Mouse (Mus musculus) cerebellum, adult 2 months (tissue): ENCODE data around the gene Golt1a.

Source experiments
- CTCF ChIP-seq: fragments of 200-500 bp; IDR thresholded peaks from 2 replicates; pipeline ENCODE4 v1.5.1; 2011; ENCODE audit warnings: low read depth, mild to moderate bottlenecking, control low read depth, low read length, moderate library complexity, borderline replicate concordance; ENCODE audit not compliant: insufficient read depth
- POLR2A ChIP-seq: fragments of 200-500 bp; IDR thresholded peaks from 2 replicates; pipeline ENCODE4 v1.6.1; 2011; ENCODE audit warnings: low read length, control low read depth, borderline replicate concordance; ENCODE audit not compliant: insufficient read depth

GRCm38 (mm10) chr1:133265114-133265766, 44.4 kb upstream of the Golt1a start:
- TF ChIP-seq CTCF (no peak), POLR2A (no peak)
